ENCODE assay signal across 25 mouse cellular contexts in the genomic region with DNA sequence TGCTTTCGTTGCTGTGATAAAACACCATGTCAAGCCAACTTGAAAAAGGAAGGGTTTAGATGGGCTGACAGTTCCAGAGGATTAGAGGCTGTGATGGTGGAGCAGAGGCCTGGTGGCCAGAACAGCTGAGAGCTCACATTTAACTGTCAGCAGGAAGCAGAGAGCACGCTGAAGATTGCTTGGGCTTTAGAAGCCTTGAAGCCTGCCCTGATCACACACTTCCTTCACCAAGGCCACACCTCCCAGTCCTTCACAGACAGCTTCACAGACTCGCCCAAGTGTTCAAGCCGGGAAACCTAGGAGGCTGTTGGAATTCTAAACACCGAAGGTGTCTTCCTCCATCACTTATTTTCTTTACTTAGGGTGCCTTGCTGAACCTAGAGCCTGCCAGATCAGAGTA. TPM values are rescaled to one million over a fixed set of nuclear protein-coding genes. Genes with fewer than 3 reads are reported as not detected.
DNase-seq lines count a peak whose midpoint lies in the region; ATAC-seq and TF ChIP-seq lines count a peak whose summit lies in the region.
"Had no signal": no experiment of that assay in that cellular context is flagged by ENCODE, and none has a peak within 500 bp of the region (broad histone marks: within the 10 kb centered on the region; RNA-seq: fewer than 3 reads in every experiment).

No protein-coding gene starts in this region.

- H3K4me2 ChIP-seq in heart, embryonic 15.5 days = no peak overlapping the region
- no peak overlapping the region for H3K4me2 ChIP-seq in kidney, postnatal 0 days (ENCODE audit: low read length)
- H3K4me2 ChIP-seq: limb, embryonic 12.5 days; liver, embryonic 15.5 days; lung, embryonic 14.5 days; midbrain, embryonic 15.5 days; neural tube, embryonic 15.5 days had no signal

- no peak for DNase-seq in heart, embryonic 10.5 days (ENCODE audit: low spot score)
- DNase-seq in heart, postnatal 4 days = no peak
- no peak for DNase-seq in heart, postnatal 36 days
- DNase-seq in kidney, postnatal 0 days (ENCODE audit: low spot score) = peak; percentile 52
- DNase-seq in kidney, postnatal 4 days = no peak
- DNase-seq in limb, embryonic 10.5 days (ENCODE audit: low spot score) = no peak
- DNase-seq in cerebellum, postnatal 36 days = no peak
- DNase-seq: adrenal gland, adult 8-10 months; cerebellum, adult 2 months; cerebellum, postnatal 14 days; gastrocnemius, postnatal 25 days; kidney, adult 2 months; layer of hippocampus, adult 9-11 months; lung, embryonic 14.5 days; retina, postnatal 1 day; right cerebral cortex, postnatal 14 days had no signal

- 49% methylated on average over 5 of the region's 5 CpGs for WGBS in heart, embryonic 10.5 days
- 53% methylated on average over 5 of the region's 5 CpGs for WGBS in heart, embryonic 15.5 days
- 53% methylated on average over 5 of the region's 5 CpGs for WGBS in kidney, postnatal 0 days
- 66% methylated on average over 5 of the region's 5 CpGs for whole genome bisulfite sequencing in limb, embryonic 10.5 days

- H3K36me3 ChIP-seq in heart, embryonic 10.5 days = peaks cover 8% of the 10 kb centered on the region
- no peaks in the 10 kb centered on the region for H3K36me3 ChIP-seq in heart, embryonic 15.5 days
- H3K36me3 ChIP-seq in kidney, postnatal 0 days (ENCODE audit: insufficient read depth, low read length) = no peaks in the 10 kb centered on the region
- peaks cover 27% of the 10 kb centered on the region for H3K36me3 ChIP-seq in limb, embryonic 10.5 days
- H3K36me3 ChIP-seq: liver, embryonic 15.5 days; midbrain, embryonic 10.5 days; midbrain, embryonic 15.5 days; neural tube, embryonic 15.5 days had no signal

- no peak overlapping the region for H3K4me3 ChIP-seq in heart, embryonic 10.5 days
- no peak overlapping the region for H3K4me3 ChIP-seq in heart, embryonic 15.5 days
- no peak overlapping the region for H3K4me3 ChIP-seq in kidney, postnatal 0 days (replicated peaks; ENCODE audit: low read depth, low read length)
- H3K4me3 ChIP-seq in limb, embryonic 10.5 days = no peak overlapping the region
- H3K4me3 ChIP-seq: limb, embryonic 12.5 days; liver, embryonic 15.5 days; midbrain, embryonic 10.5 days; midbrain, embryonic 15.5 days; neural tube, embryonic 15.5 days had no signal

- no peaks in the 10 kb centered on the region for H3K27me3 ChIP-seq in heart, embryonic 10.5 days (ENCODE audit: insufficient read depth, poor library complexity, severe bottlenecking)
- no peaks in the 10 kb centered on the region for H3K27me3 ChIP-seq in heart, embryonic 15.5 days
- no peaks in the 10 kb centered on the region for H3K27me3 ChIP-seq in kidney, postnatal 0 days (ENCODE audit: insufficient read depth, low read length)
- H3K27me3 ChIP-seq in limb, embryonic 10.5 days (ENCODE audit: low read depth, poor library complexity, severe bottlenecking) = no peaks in the 10 kb centered on the region
- H3K27me3 ChIP-seq: CH12.LX; limb, embryonic 12.5 days; liver, embryonic 15.5 days; midbrain, embryonic 15.5 days; neural tube, embryonic 15.5 days had no signal

- intact Hi-C loops in heart, postnatal 36 days (cut with DNase I) = no loop called here

- H3K27ac ChIP-seq in heart, embryonic 10.5 days = peak overlapping the region; percentile 59; the same call in 1 of the 2 replicates
- peak overlapping the region; percentile 77 for H3K27ac ChIP-seq in heart, embryonic 15.5 days
- H3K27ac ChIP-seq in kidney, postnatal 0 days = 0 out of 2 replicates have a peak overlapping the region, but pooled peaks have one; percentile 50
- H3K27ac ChIP-seq in limb, embryonic 10.5 days = 0 out of 2 replicates have a peak overlapping the region, but pooled peaks have one; percentile 5
- H3K27ac ChIP-seq: limb, embryonic 12.5 days; liver, embryonic 15.5 days; midbrain, embryonic 10.5 days; midbrain, embryonic 15.5 days; neural tube, embryonic 15.5 days had no signal

- H3K9me3 ChIP-seq in heart, embryonic 10.5 days = no peaks in the 10 kb centered on the region
- no peaks in the 10 kb centered on the region for H3K9me3 ChIP-seq in heart, embryonic 15.5 days (replicated peaks)
- H3K9me3 ChIP-seq in kidney, postnatal 0 days (replicated peaks; ENCODE audit: low read length) = no peaks in the 10 kb centered on the region
- H3K9me3 ChIP-seq in limb, embryonic 10.5 days (replicated peaks) = no peaks in the 10 kb centered on the region
- H3K9me3 ChIP-seq: limb, embryonic 12.5 days; liver, embryonic 15.5 days; midbrain, embryonic 10.5 days; midbrain, embryonic 15.5 days; neural tube, embryonic 15.5 days had no signal

- no peak for ATAC-seq in heart, embryonic 15.5 days (replicated peaks; ENCODE audit: insufficient number of reproducible peaks, insufficient read depth, low FRiP score, low read depth)
- ATAC-seq in kidney, postnatal 0 days (replicated peaks; ENCODE audit: low FRiP score, low read depth) = no peak
- ATAC-seq: forebrain, embryonic 14.5 days; hindbrain, embryonic 16.5 days; midbrain, embryonic 15.5 days had no signal

- TF ChIP-seq CTCF in kidney, postnatal 0 days (IDR thresholded peaks at IDR 0.05; ENCODE audit: low read depth) = no peak

- H3K4me1 ChIP-seq in heart, embryonic 10.5 days = peaks cover 58% of the 10 kb centered on the region
- H3K4me1 ChIP-seq in heart, embryonic 15.5 days (replicated peaks) = peaks cover 56% of the 10 kb centered on the region
- peaks cover 31% of the 10 kb centered on the region for H3K4me1 ChIP-seq in kidney, postnatal 0 days (replicated peaks; ENCODE audit: insufficient read depth, low read length)
- peaks cover 60% of the 10 kb centered on the region for H3K4me1 ChIP-seq in limb, embryonic 10.5 days
- H3K4me1 ChIP-seq: liver, embryonic 15.5 days; midbrain, embryonic 15.5 days had no signal

- no peak overlapping the region for H3K9ac ChIP-seq in heart, embryonic 15.5 days
- no peak overlapping the region for H3K9ac ChIP-seq in kidney, postnatal 0 days (ENCODE audit: low read depth, low read length)
- H3K9ac ChIP-seq: limb, embryonic 12.5 days; liver, embryonic 15.5 days; lung, embryonic 14.5 days; midbrain, embryonic 15.5 days; neural tube, embryonic 15.5 days had no signal

RNA-seq across cellular contexts. Expression of a gene that starts 12.0 kb away (rescaled TPM):
- 40.7 and 41.3 TPM in 2 replicates for polyA plus RNA-seq in heart, embryonic 10.5 days (2016; fragmentation: Nextera tagmentation; extraction: Ambion mirVana)
- 10 to 100 TPM; 42.5 to 42.8 TPM for total RNA-seq in heart, postnatal 4 days (2021)
- polyA plus RNA-seq in heart, embryonic 15.5 days (2015; fragmentation: Nextera tagmentation; extraction: Ambion mirVana) = 22.9 and 27.9 TPM in 2 replicates
- total RNA-seq in heart, postnatal 36 days (2021) = 10 to 100 TPM; 26.6 to 29.8 TPM
- 29.8 and 34.5 TPM in 2 replicates for polyA plus RNA-seq in kidney, postnatal 0 days (2015; fragmentation: Nextera tagmentation; extraction: Ambion mirVana)
- 65.4 and 85.4 TPM in 2 replicates for polyA plus RNA-seq in limb, embryonic 10.5 days (2016; fragmentation: Nextera tagmentation; extraction: Ambion mirVana)

Comparison
In these comparisons a context has a peak if more than half of its experiments do, and no peak if none do; other contexts are left out.
1. H3K27ac ChIP-seq: peak in every context shown above with its lines; median percentile 77 in heart, embryonic 15.5 days; 59 in heart, embryonic 10.5 days; 50 in kidney, postnatal 0 days; 5 in limb, embryonic 10.5 days.